Mouse (Mus musculus): ENCODE measurements around the gene Tgfbrap1. TPM values are rescaled to one million over a fixed set of nuclear protein-coding genes. Genes with fewer than 3 reads are reported as not detected.

The Tgfbrap1 gene
- polyA plus RNA-seq, 1 experiment from 2014 or later: 7.9 TPM

- Histone ChIP-seq H3K27ac (no peak overlapping the region), H3K4me2 (ENCODE audit: low read length) (no peak overlapping the region), H3K27me3 (ENCODE audit: insufficient read depth, low read length) (no peaks in the 10 kb centered on the region), H3K9me3 (replicated peaks; ENCODE audit: low read length) (no peaks in the 10 kb centered on the region), H3K36me3 (ENCODE audit: insufficient read depth, low read length) (no peaks in the 10 kb centered on the region), H3K9ac (ENCODE audit: low read depth, low read length) (no peak overlapping the region), H3K4me3 (replicated peaks; ENCODE audit: low read depth, low read length) (no peak overlapping the region), H3K4me1 (replicated peaks; ENCODE audit: insufficient read depth, low read length) (no peaks in the 10 kb centered on the region)
- TF ChIP-seq CTCF (IDR thresholded peaks at IDR 0.05; ENCODE audit: low read depth): no peak
- ATAC-seq (replicated peaks; ENCODE audit: low FRiP score, low read depth): no peak
- no peak for DNase-seq (ENCODE audit: low spot score)
- 92% methylated on average over 4 of the region's 4 CpGs for WGBS
These were observed 88.0 kb downstream of the Tgfbrap1 start for GRCm38 (mm10) chr1:43010461-43010860.

- Histone ChIP-seq H3K4me1 (replicated peaks; ENCODE audit: insufficient read depth, low read length) (no peaks in the 10 kb centered on the region), H3K27ac (no peak overlapping the region), H3K4me3 (replicated peaks; ENCODE audit: low read depth, low read length) (no peak overlapping the region), H3K9ac (ENCODE audit: low read depth, low read length) (no peak overlapping the region), H3K9me3 (replicated peaks; ENCODE audit: low read length) (no peaks in the 10 kb centered on the region), H3K27me3 (ENCODE audit: insufficient read depth, low read length) (no peaks in the 10 kb centered on the region), H3K4me2 (ENCODE audit: low read length) (no peak overlapping the region), H3K36me3 (ENCODE audit: insufficient read depth, low read length) (no peaks in the 10 kb centered on the region)
- no peak for DNase-seq (ENCODE audit: low spot score)
- TF ChIP-seq CTCF (IDR thresholded peaks at IDR 0.05; ENCODE audit: low read depth): no peak
- no peak for ATAC-seq (replicated peaks; ENCODE audit: low FRiP score, low read depth)
- WGBS: 85% methylated on average over 4 of the region's 4 CpGs
These were observed 91.9 kb downstream of the Tgfbrap1 start for GRCm38 (mm10) chr1:43006524-43006923.

GRCm38 (mm10) chr1:43006051-43006514, 92.4 kb downstream of the Tgfbrap1 start:
- no peaks in the 10 kb centered on the region for H3K9me3 ChIP-seq (replicated peaks; ENCODE audit: low read length)
- H3K4me3 ChIP-seq (replicated peaks; ENCODE audit: low read depth, low read length): no peak overlapping the region
- no peaks in the 10 kb centered on the region for H3K4me1 ChIP-seq (replicated peaks; ENCODE audit: insufficient read depth, low read length)
- no peak for TF ChIP-seq CTCF (IDR thresholded peaks at IDR 0.05; ENCODE audit: low read depth)
- H3K27me3 ChIP-seq (ENCODE audit: insufficient read depth, low read length): no peaks in the 10 kb centered on the region
- WGBS: 45% methylated on average over 13 of the region's 13 CpGs
- no peak overlapping the region for H3K9ac ChIP-seq (ENCODE audit: low read depth, low read length)
- DNase-seq (ENCODE audit: low spot score) (no peak), ATAC-seq (replicated peaks; ENCODE audit: low FRiP score, low read depth) (peak; percentile 74)
- H3K27ac ChIP-seq: no peak overlapping the region
- no peaks in the 10 kb centered on the region for H3K36me3 ChIP-seq (ENCODE audit: insufficient read depth, low read length)
- H3K4me2 ChIP-seq (ENCODE audit: low read length): no peak overlapping the region

Small RNA genes within 50 kb of the gene (microRNA-seq; reads per million reads assigned to microRNA genes)
- not detected for gene Gm24001

Other genes with a start within 250 kb of the Tgfbrap1 start
- gene Mrps9, start 247.4 kb downstream of the Tgfbrap1 start, polyA plus RNA-seq (2015; fragmentation: Nextera tagmentation; extraction: Ambion mirVana): 54.8 and 56.4 TPM in 2 replicates
- gene Gpr45, start 145.8 kb downstream of the Tgfbrap1 start, polyA plus RNA-seq (2015; fragmentation: Nextera tagmentation; extraction: Ambion mirVana): 11.0 and 11.2 TPM in 2 replicates
- 21.0 and 23.7 TPM in 2 replicates for gene AI597479, start 73 bp upstream of the Tgfbrap1 start, polyA plus RNA-seq (2015; fragmentation: Nextera tagmentation; extraction: Ambion mirVana)
- gene Fhl2, start 98.3 kb upstream of the Tgfbrap1 start, polyA plus RNA-seq (2015; fragmentation: Nextera tagmentation; extraction: Ambion mirVana): 135 and 145 TPM in 2 replicates